Mouse (Mus musculus) intestine, embryonic 15.5 days (tissue): Measurements from ENCODE around the gene C1ql3. TPM values are rescaled to one million over a fixed set of nuclear protein-coding genes. Genes with fewer than 3 reads are reported as not detected.

ENCODE experiments used
- ATAC-seq: fragments of 200-750 bp; cut with Nextera tagmentation; 2 replicates; pipeline ENCODE4 v1.8.0; 2017; ENCODE audit warnings: moderate TSS enrichment, moderate library complexity
- H3K27ac ChIP-seq: fragments of 300-500 bp; sonication (generic); 2 replicates; pipeline ENCODE4 v1.5.1; 2015; ENCODE audit warnings: mild to moderate bottlenecking, inconsistent platforms
- H3K27me3 ChIP-seq: fragments of 300-500 bp; sonication (generic); replicated peaks from 2 replicates; pipeline ENCODE4 v1.6.1; 2015; ENCODE audit warnings: inconsistent platforms
- H3K36me3 ChIP-seq: fragments of 300-500 bp; sonication (generic); 2 replicates; pipeline ENCODE4 v1.6.1; 2015; ENCODE audit warnings: inconsistent platforms
- H3K4me1 ChIP-seq: fragments of 300-500 bp; sonication (generic); replicated peaks from 2 replicates; pipeline ENCODE4 v1.6.1; 2015; ENCODE audit warnings: inconsistent platforms
- H3K4me2 ChIP-seq: fragments of 300-500 bp; sonication (generic); replicated peaks from 2 replicates; pipeline ENCODE4 v1.6.1; 2015; ENCODE audit warnings: mild to moderate bottlenecking, inconsistent platforms
- H3K4me3 ChIP-seq: fragments of 300-500 bp; sonication (generic); replicated peaks from 2 replicates; pipeline ENCODE4 v1.5.1; 2015; ENCODE audit warnings: inconsistent platforms
- H3K9ac ChIP-seq: fragments of 300-500 bp; sonication (generic); 2 replicates; pipeline ENCODE4 v1.6.1; 2015; ENCODE audit warnings: inconsistent platforms
- H3K9me3 ChIP-seq: fragments of 300-500 bp; sonication (generic); 2 replicates; pipeline ENCODE4 v1.6.1; 2016; ENCODE audit warnings: inconsistent platforms
- WGBS: fragments of 180-500 bp; shearing (Covaris S2); methylation state at CpG from one replicate; pipeline ENCODE4 v1.1.7; 2015; 5-methylcytosine and 5-hydroxymethylcytosine counted together
- polyA plus RNA-seq: library from polyadenylated mRNA; unstranded; fragments of >200 nt; fragmentation: Nextera tagmentation; extraction: Ambion mirVana; gene quantifications from 2 replicates; pipeline ENCODE4 v1.2.1, GENCODE M21; 2015

C1ql3 gene
- polyA plus RNA-seq, 1 experiment from 2014 or later = 0.29 TPM

- H3K27ac ChIP-seq = no peak overlapping the region
- no peak overlapping the region for H3K4me2 ChIP-seq
- peaks cover 34% of the 10 kb centered on the region for H3K27me3 ChIP-seq
- 80% methylated on average over 1 of the region's 1 CpGs for WGBS
- H3K36me3 ChIP-seq = no peaks in the 10 kb centered on the region
- ATAC-seq = no peak
- no peaks in the 10 kb centered on the region for H3K9me3 ChIP-seq
- H3K4me3 ChIP-seq = no peak overlapping the region
- H3K4me1 ChIP-seq = peaks cover 19% of the 10 kb centered on the region
- no peak overlapping the region for H3K9ac ChIP-seq
Measured at GRCm38 (mm10) chr2:13008433-13008832, 3.2 kb downstream of the C1ql3 start.

GRCm38 (mm10) chr2:13000026-13000425 lies 11.6 kb downstream of the C1ql3 start:
- Histone ChIP-seq H3K36me3 (no peaks in the 10 kb centered on the region), H3K27ac (no peak overlapping the region), H3K4me1 (no peaks in the 10 kb centered on the region), H3K4me3 (no peak overlapping the region), H3K9me3 (no peaks in the 10 kb centered on the region), H3K27me3 (no peaks in the 10 kb centered on the region), H3K4me2 (no peak overlapping the region), H3K9ac (no peak overlapping the region)
- ATAC-seq = no peak
- WGBS = 61% methylated on average over 2 of the region's 2 CpGs

- no peak overlapping the region for H3K4me3 ChIP-seq
- no peaks in the 10 kb centered on the region for H3K36me3 ChIP-seq
- H3K9me3 ChIP-seq = no peaks in the 10 kb centered on the region
- no peak for ATAC-seq
- no peak overlapping the region for H3K9ac ChIP-seq
- H3K27me3 ChIP-seq = no peaks in the 10 kb centered on the region
- WGBS = 80% methylated on average over 4 of the region's 4 CpGs
- H3K27ac ChIP-seq = no peak overlapping the region
- no peaks in the 10 kb centered on the region for H3K4me1 ChIP-seq
- H3K4me2 ChIP-seq = no peak overlapping the region
Measured at GRCm38 (mm10) chr2:12984901-12985732, 26.5 kb downstream of the C1ql3 start.

- Histone ChIP-seq H3K4me1 (no peaks in the 10 kb centered on the region), H3K27me3 (no peaks in the 10 kb centered on the region), H3K4me3 (no peak overlapping the region), H3K9ac (no peak overlapping the region), H3K27ac (no peak overlapping the region), H3K36me3 (no peaks in the 10 kb centered on the region), H3K4me2 (no peak overlapping the region), H3K9me3 (no peaks in the 10 kb centered on the region)
- ATAC-seq = no peak
- WGBS = 74% methylated on average over 4 of the region's 4 CpGs
Measured at GRCm38 (mm10) chr2:12978771-12979170, 32.8 kb downstream of the C1ql3 start.

- WGBS = 91% methylated on average over 7 of the region's 7 CpGs
- no peaks in the 10 kb centered on the region for H3K4me1 ChIP-seq
- ATAC-seq = no peak
- H3K9me3 ChIP-seq = no peaks in the 10 kb centered on the region
- H3K4me2 ChIP-seq = no peak overlapping the region
- H3K27ac ChIP-seq = no peak overlapping the region
- H3K4me3 ChIP-seq = no peak overlapping the region
- no peaks in the 10 kb centered on the region for H3K36me3 ChIP-seq
- no peak overlapping the region for H3K9ac ChIP-seq
- H3K27me3 ChIP-seq = no peaks in the 10 kb centered on the region
Measured at GRCm38 (mm10) chr2:12977367-12977766, 34.2 kb downstream of the C1ql3 start.

GRCm38 (mm10) chr2:12973752-12974151 lies 37.9 kb downstream of the C1ql3 start:
- peak; percentile 63; the same call in 1 of the 2 replicates for ATAC-seq
- H3K9me3 ChIP-seq = no peaks in the 10 kb centered on the region
- H3K36me3 ChIP-seq = no peaks in the 10 kb centered on the region

GRCm38 (mm10) chr2:12970049-12970724 lies 41.4 kb downstream of the C1ql3 start:
- WGBS = 72% methylated on average over 12 of the region's 12 CpGs
- ATAC-seq = no peak

More at GRCm38 (mm10) chr2:12973752-12974151, 37.9 kb downstream of the C1ql3 start:
- Histone ChIP-seq H3K4me1 (no peaks in the 10 kb centered on the region), H3K9ac (no peak overlapping the region), H3K4me3 (no peak overlapping the region), H3K4me2 (no peak overlapping the region), H3K27me3 (no peaks in the 10 kb centered on the region), H3K27ac (no peak overlapping the region)
- 90% methylated on average over 2 of the region's 2 CpGs for WGBS

GRCm38 (mm10) chr2:12956703-12957424 lies 54.7 kb downstream of the C1ql3 start:
- Histone ChIP-seq H3K4me3 (no peak overlapping the region), H3K27ac (no peak overlapping the region), H3K9ac (no peak overlapping the region), H3K36me3 (no peaks in the 10 kb centered on the region), H3K27me3 (no peaks in the 10 kb centered on the region), H3K4me1 (no peaks in the 10 kb centered on the region), H3K4me2 (no peak overlapping the region), H3K9me3 (no peaks in the 10 kb centered on the region)
- ATAC-seq = peak; percentile 96

More at GRCm38 (mm10) chr2:12970049-12970724, 41.4 kb downstream of the C1ql3 start:
- no peaks in the 10 kb centered on the region for H3K4me1 ChIP-seq
- no peak overlapping the region for H3K4me2 ChIP-seq
- H3K9ac ChIP-seq = no peak overlapping the region
- no peak overlapping the region for H3K4me3 ChIP-seq
- no peak overlapping the region for H3K27ac ChIP-seq
- no peaks in the 10 kb centered on the region for H3K36me3 ChIP-seq
- no peaks in the 10 kb centered on the region for H3K27me3 ChIP-seq
- H3K9me3 ChIP-seq = no peaks in the 10 kb centered on the region

Other genes with a start within 250 kb of the C1ql3 start
- 35.0 and 38.2 TPM in 2 replicates for gene Pter, start 87.8 kb downstream of the C1ql3 start, polyA plus RNA-seq